Mouse (Mus musculus): ENCODE measurements at regions not wholly inside any gene's neighbourhood (a gene's known extent, or its start where the extent isn't known, plus 50 kb on each side); places are given as distances from the start of the nearest gene placed in this dataset.

- Histone ChIP-seq H3K27ac (replicated peaks; ENCODE audit: low read depth, low read length) (peak overlapping the region; percentile 59), H3K9me3 (ENCODE audit: control insufficient read depth, low read length) (no peaks in the 10 kb centered on the region), H3K36me3 (ENCODE audit: control insufficient read depth, insufficient read depth, low read length) (no peaks in the 10 kb centered on the region), H3K9ac (ENCODE audit: low read depth, low read length) (no peak overlapping the region), H3K4me2 (ENCODE audit: low read depth, low read length) (no peak overlapping the region), H3K27me3 (replicated peaks; ENCODE audit: control insufficient read depth, insufficient read depth, low read length) (no peaks in the 10 kb centered on the region), H3K4me3 (ENCODE audit: low read depth, low read length) (no peak overlapping the region), H3K4me1 (ENCODE audit: control insufficient read depth, insufficient read depth, low read length) (peaks cover 24% of the 10 kb centered on the region)
- DNase-seq (ENCODE audit: low spot score) = peak; percentile 65
- peak; percentile 63 for ATAC-seq (ENCODE audit: low read depth)
- WGBS = 21% methylated on average over 23 of the region's 23 CpGs
These were observed 196.7 kb downstream of the Smoc2 start for GRCm38 (mm10) chr17:14475778-14476647.

- Histone ChIP-seq H3K4me2 (ENCODE audit: low read depth, low read length) (no peak overlapping the region), H3K9ac (ENCODE audit: low read depth, low read length) (no peak overlapping the region)
These were observed 196.0 kb downstream of the Smoc2 start for GRCm38 (mm10) chr17:14475277-14475676.

GRCm38 (mm10) chr17:14468754-14469488, 189.6 kb downstream of the Smoc2 start:
- DNase-seq (ENCODE audit: low spot score) (no peak), ATAC-seq (ENCODE audit: low read depth) (peak; percentile 30; the same call in 1 of the 2 replicates)
- WGBS = 50% methylated on average over 6 of the region's 6 CpGs

More at GRCm38 (mm10) chr17:14475277-14475676, 196.0 kb downstream of the Smoc2 start:
- Histone ChIP-seq H3K4me1 (ENCODE audit: control insufficient read depth, insufficient read depth, low read length) (peaks cover 24% of the 10 kb centered on the region), H3K27me3 (replicated peaks; ENCODE audit: control insufficient read depth, insufficient read depth, low read length) (no peaks in the 10 kb centered on the region), H3K27ac (replicated peaks; ENCODE audit: low read depth, low read length) (0 out of 2 replicates have a peak overlapping the region, but pooled peaks have one; percentile 24), H3K36me3 (ENCODE audit: control insufficient read depth, insufficient read depth, low read length) (no peaks in the 10 kb centered on the region), H3K9me3 (ENCODE audit: control insufficient read depth, low read length) (no peaks in the 10 kb centered on the region), H3K4me3 (ENCODE audit: low read depth, low read length) (no peak overlapping the region)
- ATAC-seq (ENCODE audit: low read depth) = no peak
- no peak for DNase-seq (ENCODE audit: low spot score)
- 26% methylated on average over 4 of the region's 4 CpGs for WGBS

GRCm38 (mm10) chr17:14455251-14455743, 176.0 kb downstream of the Smoc2 start:
- Histone ChIP-seq H3K27ac (replicated peaks; ENCODE audit: low read depth, low read length) (peak overlapping the region; percentile 29; the same call in 1 of the 2 replicates), H3K27me3 (replicated peaks; ENCODE audit: control insufficient read depth, insufficient read depth, low read length) (no peaks in the 10 kb centered on the region), H3K9me3 (ENCODE audit: control insufficient read depth, low read length) (no peaks in the 10 kb centered on the region), H3K36me3 (ENCODE audit: control insufficient read depth, insufficient read depth, low read length) (no peaks in the 10 kb centered on the region), H3K9ac (ENCODE audit: low read depth, low read length) (no peak overlapping the region), H3K4me2 (ENCODE audit: low read depth, low read length) (no peak overlapping the region), H3K4me3 (ENCODE audit: low read depth, low read length) (no peak overlapping the region), H3K4me1 (ENCODE audit: control insufficient read depth, insufficient read depth, low read length) (peaks cover 12% of the 10 kb centered on the region)
- ATAC-seq (ENCODE audit: low read depth) = peak; percentile 70; the same call in 1 of the 2 replicates
- peak; percentile 40 for DNase-seq (ENCODE audit: low spot score)
- WGBS = 33% methylated on average over 7 of the region's 8 CpGs

More at GRCm38 (mm10) chr17:14468754-14469488, 189.6 kb downstream of the Smoc2 start:
- Histone ChIP-seq H3K4me2 (ENCODE audit: low read depth, low read length) (no peak overlapping the region), H3K4me1 (ENCODE audit: control insufficient read depth, insufficient read depth, low read length) (peaks cover 23% of the 10 kb centered on the region), H3K27ac (replicated peaks; ENCODE audit: low read depth, low read length) (no peak overlapping the region), H3K36me3 (ENCODE audit: control insufficient read depth, insufficient read depth, low read length) (no peaks in the 10 kb centered on the region), H3K9ac (ENCODE audit: low read depth, low read length) (no peak overlapping the region), H3K9me3 (ENCODE audit: control insufficient read depth, low read length) (no peaks in the 10 kb centered on the region), H3K27me3 (replicated peaks; ENCODE audit: control insufficient read depth, insufficient read depth, low read length) (no peaks in the 10 kb centered on the region), H3K4me3 (ENCODE audit: low read depth, low read length) (no peak overlapping the region)

Data from embryonic facial prominence, embryonic 14.5 days (tissue).